Mouse (Mus musculus): ENCODE results near the gene Amh.
"Not testable (repeated sequence)": the region's sequence is repeated elsewhere in the genome, so short reads cannot be mapped to it uniquely, and the experiment has no call there.

The Amh gene

DNA sequence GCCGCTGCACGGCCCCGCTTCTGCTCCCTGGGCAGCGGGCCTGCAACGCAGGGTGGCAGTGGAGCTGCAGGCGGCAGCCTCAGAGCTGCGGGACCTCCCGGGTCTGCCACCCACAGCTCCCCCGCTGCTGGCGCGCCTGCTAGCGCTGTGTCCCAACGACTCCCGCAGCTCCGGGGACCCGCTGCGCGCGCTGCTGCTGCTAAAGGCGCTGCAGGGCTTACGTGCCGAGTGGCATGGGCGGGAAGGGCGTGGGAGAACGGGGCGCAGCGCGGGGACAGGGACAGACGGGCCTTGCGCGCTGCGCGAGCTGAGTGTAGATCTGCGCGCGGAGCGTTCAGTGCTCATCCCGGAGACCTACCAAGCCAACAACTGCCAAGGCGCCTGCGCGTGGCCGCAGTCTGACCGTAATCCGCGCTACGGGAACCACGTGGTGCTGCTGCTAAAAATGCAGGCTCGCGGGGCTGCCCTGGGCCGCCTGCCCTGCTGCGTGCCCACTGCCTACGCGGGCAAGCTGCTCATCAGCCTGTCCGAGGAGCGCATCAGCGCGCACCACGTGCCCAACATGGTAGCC, 2.1 kb downstream of the Amh start:
- no peak for DNase-seq (ENCODE audit: low read depth, low spot score)

- no peak for DNase-seq (ENCODE audit: low read depth, low spot score)
These were observed 3.3 kb downstream of the Amh start for GRCm38 (mm10) chr10:80808099-80808984.

DNA sequence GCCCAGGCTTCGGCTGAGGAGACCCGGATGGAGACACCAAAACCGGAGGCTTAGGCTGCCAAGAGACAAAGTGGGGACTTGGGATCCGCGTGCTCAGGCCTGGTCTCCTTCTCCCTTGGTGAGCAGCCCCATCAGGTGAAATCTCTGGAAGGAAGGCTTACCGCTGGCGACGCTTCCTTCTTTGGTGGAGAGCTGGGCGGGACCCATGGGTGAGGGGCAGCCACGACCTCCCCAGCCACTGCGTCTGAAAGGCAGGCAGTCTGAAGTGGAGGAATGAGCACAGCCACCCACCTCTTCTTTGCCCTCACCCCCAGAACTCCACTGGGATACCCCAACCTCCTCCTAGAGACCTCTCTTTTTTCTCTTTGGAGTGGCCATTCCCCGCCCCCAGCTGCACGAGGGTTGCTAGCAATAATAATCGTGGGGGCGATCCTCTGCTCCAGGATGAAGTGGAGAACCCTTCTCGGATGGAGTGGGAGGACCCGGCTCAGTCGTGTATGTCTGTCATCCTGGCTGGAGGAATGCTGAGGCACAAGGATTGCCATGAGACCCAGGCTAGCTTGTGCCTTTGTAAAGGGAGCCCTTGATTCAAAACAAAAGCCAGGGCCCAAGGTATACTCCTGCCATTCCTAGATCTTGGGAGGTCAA, 4.1 kb downstream of the Amh start:
- no peak for DNase-seq (ENCODE audit: low read depth, low spot score)

- no peak for DNase-seq (ENCODE audit: low read depth, low spot score)
These were observed 5.0 kb downstream of the Amh start for GRCm38 (mm10) chr10:80810084-80810483.

DNA sequence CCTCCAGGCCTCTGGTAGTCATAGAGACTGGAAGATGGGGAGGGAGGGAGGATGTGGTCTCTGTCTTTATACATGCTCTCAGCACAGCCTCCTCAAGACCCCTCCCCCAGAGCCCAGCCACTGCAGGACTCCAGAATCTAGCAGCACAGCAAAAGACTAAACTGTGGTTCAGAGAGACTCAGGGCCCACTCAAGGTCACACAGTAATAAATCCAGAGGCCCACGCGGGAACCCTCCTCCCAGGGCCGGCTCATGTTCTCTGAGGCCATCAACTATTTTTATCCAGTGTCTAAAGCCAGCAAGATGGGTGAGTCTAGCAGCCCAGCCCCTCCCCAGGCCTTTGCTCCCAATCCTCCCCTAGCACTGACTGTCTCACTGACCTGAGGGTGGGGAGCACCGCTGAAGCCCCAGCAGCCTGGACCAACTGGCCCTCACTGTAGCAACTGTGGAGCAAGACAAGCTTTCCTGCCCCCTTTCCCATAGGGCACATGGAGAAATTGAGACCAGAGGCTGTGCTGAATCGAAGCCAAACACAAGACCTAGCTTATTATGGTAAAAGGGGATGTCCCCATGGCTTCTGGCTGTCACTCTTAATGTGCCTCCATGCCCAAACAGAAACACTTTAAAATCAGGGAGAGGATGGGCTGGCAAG, 7.5 kb downstream of the Amh start:
- DNase-seq (ENCODE audit: low read depth, low spot score): no peak

DNA sequence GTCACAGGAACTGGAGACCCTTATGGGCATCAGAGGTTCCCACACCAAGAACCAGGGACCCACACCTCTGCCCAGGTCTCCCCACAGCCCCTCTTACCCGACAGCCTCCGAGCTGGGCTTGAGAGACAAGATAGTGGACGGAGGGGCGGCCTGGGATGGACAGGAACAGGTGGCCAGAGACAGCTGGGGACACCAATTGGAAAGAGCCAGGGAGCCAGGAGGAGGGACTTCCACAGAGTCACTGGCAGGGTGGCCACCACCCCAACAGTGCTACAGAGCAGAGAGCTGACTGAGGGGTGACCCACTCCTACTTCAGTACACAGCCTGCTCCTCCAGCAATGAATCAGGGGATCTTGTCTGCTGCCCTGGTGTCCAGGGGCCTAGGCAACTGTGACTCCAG, 8.3 kb downstream of the Amh start, which contains the start of gene Jsrp1:
TSS of gene Jsrp1 (minus strand) at position 133 of the 400 bp plus-strand sequence.
- no peak for DNase-seq (ENCODE audit: low read depth, low spot score)

DNA sequence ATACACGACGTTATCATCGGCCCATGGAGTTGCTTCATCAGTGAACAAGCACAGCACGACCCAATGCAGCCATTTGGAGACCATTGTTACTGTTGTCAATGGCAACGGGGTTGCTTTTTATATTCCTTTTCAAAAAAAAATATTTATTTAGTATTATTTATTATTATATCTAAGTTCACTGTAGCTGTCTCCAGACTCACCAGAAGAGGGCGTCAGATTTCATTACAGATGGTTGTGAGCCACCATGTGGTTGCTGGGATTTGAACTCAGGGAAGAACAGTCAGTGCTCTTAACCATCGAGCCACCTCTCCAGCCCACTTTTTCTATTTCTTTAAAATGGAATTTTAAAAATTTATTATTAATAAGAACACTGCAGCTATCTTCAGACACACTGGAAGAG, 9.8 kb downstream of the Amh start:
- DNase-seq (ENCODE audit: low read depth, low spot score): no peak

DNA sequence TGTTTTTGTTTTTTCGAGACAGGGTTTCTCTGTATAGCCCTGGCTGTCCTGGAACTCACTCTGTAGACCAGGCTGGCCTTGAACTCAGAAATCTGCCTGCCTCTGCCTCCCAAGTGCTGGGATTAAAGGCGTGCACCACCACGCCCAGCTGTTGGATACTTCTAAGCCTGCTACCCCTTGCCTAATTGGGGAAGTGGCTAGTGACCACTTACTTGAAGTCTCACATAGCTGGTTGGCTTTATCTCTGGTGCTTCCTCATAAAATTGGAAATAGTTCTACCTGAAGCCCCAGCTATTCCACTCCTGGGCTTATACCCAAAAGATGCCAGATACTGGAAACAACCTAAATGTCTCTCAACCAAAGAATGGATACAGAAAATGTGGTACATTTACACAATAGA, 11.3 kb downstream of the Amh start:
- DNase-seq (ENCODE audit: low read depth, low spot score): not testable (repeated sequence)

DNA sequence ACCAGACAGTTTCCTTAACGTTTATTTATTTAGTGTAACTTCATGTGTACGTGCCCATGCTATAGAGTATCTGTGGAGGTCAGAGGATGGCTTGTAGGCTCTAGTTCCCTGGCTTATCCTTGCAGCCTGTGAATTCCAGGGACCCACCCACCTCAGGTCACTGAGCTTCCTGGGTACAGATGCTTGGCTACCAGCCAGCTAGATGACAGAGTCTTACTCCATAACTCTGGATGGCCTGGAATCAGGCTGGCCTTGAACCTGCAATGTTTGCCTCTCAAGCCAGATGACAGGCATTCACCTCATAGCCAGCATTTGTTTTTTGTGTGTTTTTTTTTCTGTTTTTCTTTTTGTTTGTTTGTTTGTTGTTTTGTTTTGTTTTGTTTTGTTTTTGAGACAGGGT, 12.1 kb downstream of the Amh start:
- DNase-seq (ENCODE audit: low read depth, low spot score): no peak

DNA sequence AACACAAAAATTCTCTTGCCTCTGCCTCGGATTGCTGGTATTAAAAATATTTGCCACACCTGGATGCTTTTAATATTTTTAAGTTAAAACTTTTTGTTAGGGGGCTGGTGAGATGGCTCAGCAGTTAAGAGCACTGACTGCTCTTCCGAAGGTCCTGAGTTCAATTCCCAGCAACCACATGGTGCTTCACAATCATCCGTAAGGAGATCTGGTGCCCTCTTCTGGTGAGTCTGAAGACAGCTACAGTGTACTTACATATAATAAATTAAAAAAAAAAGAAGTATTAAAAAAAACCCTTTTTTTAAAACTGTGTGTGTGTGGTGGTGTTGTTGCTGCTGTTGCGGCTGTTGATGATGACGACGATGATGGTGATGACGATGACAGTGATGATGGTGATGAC, 12.9 kb downstream of the Amh start:
- DNase-seq (ENCODE audit: low read depth, low spot score): peak; percentile 62

GRCm38 (mm10) chr10:80818599-80819281, 13.7 kb downstream of the Amh start:
- DNase-seq (ENCODE audit: low read depth, low spot score): no peak

- no peak for DNase-seq (ENCODE audit: low read depth, low spot score)
These were observed 14.4 kb downstream of the Amh start for GRCm38 (mm10) chr10:80819406-80819805.

- peak; percentile 59 for DNase-seq (ENCODE audit: low read depth, low spot score)
These were observed 16.9 kb downstream of the Amh start for GRCm38 (mm10) chr10:80821991-80822390.

DNA sequence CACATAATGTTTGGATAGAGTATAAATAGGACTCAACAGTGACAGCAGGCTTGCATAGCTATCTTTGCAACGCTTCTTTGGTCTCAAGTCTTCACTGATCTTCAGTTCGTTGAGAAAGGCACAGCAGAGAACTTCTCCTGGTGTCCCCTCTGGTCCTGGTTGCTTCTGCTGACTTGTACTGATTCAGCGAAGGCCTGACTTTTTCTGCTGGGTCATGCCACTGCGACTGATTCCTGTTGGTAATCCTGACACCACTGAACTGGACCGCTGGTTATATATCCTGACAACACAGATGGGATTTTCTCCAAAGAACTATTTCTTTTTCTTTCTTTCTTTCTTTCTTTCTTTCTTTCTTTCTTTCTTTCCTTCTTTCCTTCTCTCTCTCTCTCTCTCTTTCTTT, 17.5 kb downstream of the Amh start:
- no peak for DNase-seq (ENCODE audit: low read depth, low spot score)

- DNase-seq (ENCODE audit: low read depth, low spot score): peak; percentile 50
These were observed 18.3 kb downstream of the Amh start for GRCm38 (mm10) chr10:80823316-80823715.

GRCm38 (mm10) chr10:80823847-80824643, 19.0 kb downstream of the Amh start:
- DNase-seq (ENCODE audit: low read depth, low spot score): no peak

GRCm38 (mm10) chr10:80824827-80825226, 19.8 kb downstream of the Amh start:
- no peak for DNase-seq (ENCODE audit: low read depth, low spot score)

DNA sequence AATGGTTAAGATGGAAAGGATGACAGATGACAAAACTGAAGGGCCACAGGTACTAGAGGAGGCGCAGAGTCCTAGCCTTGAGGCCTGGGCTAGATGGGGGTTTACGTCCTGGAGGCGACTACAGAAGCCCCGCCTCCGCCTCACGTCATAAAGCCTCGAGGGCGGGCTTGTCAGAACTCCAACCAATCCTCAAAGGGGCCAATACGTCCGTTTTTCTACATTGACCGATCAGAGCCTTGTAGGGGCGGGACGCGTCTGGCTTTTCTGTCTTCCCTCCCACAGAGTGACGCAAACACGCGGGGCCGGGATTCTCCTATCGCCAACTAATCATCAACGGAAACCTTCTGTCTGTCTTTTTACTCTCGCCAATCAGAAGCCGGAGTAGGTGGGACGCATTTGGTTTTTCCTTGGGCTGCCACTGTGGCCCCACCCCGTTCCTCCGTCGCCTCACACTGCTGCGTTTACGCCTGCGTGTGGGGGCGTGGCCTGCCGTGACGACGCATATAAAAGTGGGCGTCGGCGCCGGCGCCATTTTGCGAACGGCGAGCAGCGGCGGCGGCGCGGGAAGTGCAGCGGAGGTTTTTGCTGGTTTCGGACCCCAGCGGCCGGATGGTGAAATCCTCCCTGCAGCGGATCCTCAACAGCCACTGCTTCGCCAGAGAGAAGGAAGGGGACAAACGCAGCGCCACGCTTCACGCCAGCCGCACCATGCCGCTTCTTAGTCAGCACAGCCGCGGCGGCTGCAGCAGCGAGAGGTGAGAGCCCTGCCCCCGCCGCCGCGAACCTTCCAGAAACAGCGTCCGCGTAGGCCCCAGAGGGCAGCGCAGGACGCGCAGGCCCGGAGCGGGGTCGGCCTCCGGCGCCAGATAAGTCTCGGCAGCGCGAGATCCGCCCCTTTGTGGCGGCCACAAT, 21.4 kb downstream of the Amh start, which contains the start of gene Oaz1:
TSS of gene Oaz1 (plus strand) at position 506 of the 912 bp plus-strand sequence.
- DNase-seq (ENCODE audit: low read depth, low spot score): peak; percentile 100

GRCm38 (mm10) chr10:80827063-80827869, 22.2 kb downstream of the Amh start:
- DNase-seq (ENCODE audit: low read depth, low spot score): no peak
